Mouse (Mus musculus) gastrocnemius, postnatal 10 days (tissue): ENCODE measurements around the gene Cog2. TPM values are rescaled to one million over a fixed set of nuclear protein-coding genes. Genes with fewer than 3 reads are reported as not detected.

Experiments
- DNase-seq: peaks from one replicate; pipeline ENCODE4 v3.0.0; 2021; ENCODE audit warnings: mixed read lengths
- total RNA-seq, 2 experiments: library from RNA; stranded (reverse); gene quantifications; 2 replicates each; pipeline ENCODE4 v1.2.3; 2021

The Cog2 gene
- total RNA-seq, 2 experiments from 2014 or later = 22.6 to 28.1 TPM

- peak; percentile 70 for DNase-seq
These were observed 49.0 kb downstream of the Cog2 start, which contains the start of gene Agt for GRCm38 (mm10) chr8:124569593-124569992. Gene Agt (minus strand): TSS chr8:124569706.

- DNase-seq = no peak
These were observed 51.3 kb downstream of the Cog2 start for GRCm38 (mm10) chr8:124571732-124572429.

GRCm38 (mm10) chr8:124572430-124572775 is 51.8 kb downstream of the Cog2 start:
- DNase-seq = no peak

- DNase-seq = peak; percentile 93
These were observed 53.2 kb downstream of the Cog2 start for GRCm38 (mm10) chr8:124573552-124574340.

GRCm38 (mm10) chr8:124575811-124576210 is 55.2 kb downstream of the Cog2 start, which contains the start of gene Capn9:
Gene Capn9 (plus strand): TSS chr8:124576111.
- DNase-seq = no peak

- no peak for DNase-seq
These were observed 56.2 kb downstream of the Cog2 start for GRCm38 (mm10) chr8:124576751-124577150.

- DNase-seq = no peak
These were observed 65.3 kb downstream of the Cog2 start for GRCm38 (mm10) chr8:124585718-124586425.

- no peak for DNase-seq
These were observed 66.0 kb downstream of the Cog2 start for GRCm38 (mm10) chr8:124586556-124586955.

- DNase-seq = no peak
These were observed 68.8 kb downstream of the Cog2 start for GRCm38 (mm10) chr8:124589393-124589792.

Other genes starting within 250 kb of the Cog2 start
- 1 to 10 TPM in 1 of 2 experiments, under 1 TPM in 1; 0.63 to 1.8 TPM for gene Pgbd5, start 81.1 kb upstream of the Cog2 start, total RNA-seq
- 10 to 100 TPM; 11.0 to 13.8 TPM for gene Agt, start 48.9 kb downstream of the Cog2 start, total RNA-seq
- not detected for gene Capn9, start 55.3 kb downstream of the Cog2 start, total RNA-seq
- gene 2310022B05Rik, start 142.6 kb downstream of the Cog2 start, total RNA-seq = 10 to 100 TPM; 31.7 to 42.0 TPM
- 10 to 100 TPM; 21.4 to 28.4 TPM for gene Ttc13, start 201.2 kb downstream of the Cog2 start, total RNA-seq
- 1 to 10 TPM; 3.9 to 5.1 TPM for gene Arv1, start 201.4 kb downstream of the Cog2 start, total RNA-seq
- under 1 TPM; 0.70 to 0.94 TPM for gene Fam89a, start 231.1 kb downstream of the Cog2 start, total RNA-seq